Mouse (Mus musculus): Measurements from ENCODE around the gene Hadh. TPM values are rescaled to one million over a fixed set of nuclear protein-coding genes. Genes with fewer than 3 reads are reported as not detected.

The Hadh gene
- polyA plus RNA-seq, 1 experiment from 2014 or later: 142 TPM

DNA sequence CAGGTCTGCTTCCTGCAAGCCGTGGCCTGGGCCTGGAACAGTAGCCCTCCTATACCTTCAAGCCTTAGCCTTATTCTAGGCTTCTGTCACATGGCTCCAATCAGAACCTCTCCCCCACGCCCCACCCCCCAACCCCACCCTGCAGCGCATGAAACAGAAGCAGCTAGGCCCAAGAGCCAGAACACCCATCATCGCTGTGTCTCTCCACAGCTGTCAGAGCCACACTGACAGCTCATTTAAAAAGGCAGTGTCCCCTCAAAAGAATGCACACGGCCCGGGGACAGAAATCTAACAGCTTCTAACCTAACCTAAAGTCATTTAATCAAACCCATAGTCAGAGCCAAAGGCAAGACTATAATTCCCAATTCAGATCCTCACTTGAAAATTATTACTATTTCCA lies 34.8 kb downstream of the Hadh start:
- H3K4me2 ChIP-seq: no peak overlapping the region
- ATAC-seq (replicated peaks; ENCODE audit: insufficient number of reproducible peaks, low FRiP score, low TSS enrichment): no peak
- no peak overlapping the region for H3K27ac ChIP-seq (ENCODE audit: low read depth, low read length)
- H3K4me1 ChIP-seq (ENCODE audit: control insufficient read depth, insufficient read depth, low read length): no peaks in the 10 kb centered on the region
- H3K4me3 ChIP-seq (ENCODE audit: low read depth, low read length): no peak overlapping the region
- H3K36me3 ChIP-seq (ENCODE audit: control insufficient read depth, insufficient read depth, low read length): peaks cover 7% of the 10 kb centered on the region; the same call in 1 of the 2 replicates
- H3K9ac ChIP-seq (ENCODE audit: low read depth, low read length): no peak overlapping the region
- H3K9me3 ChIP-seq (replicated peaks; ENCODE audit: control insufficient read depth, low read length): no peaks in the 10 kb centered on the region
- H3K27me3 ChIP-seq (ENCODE audit: control insufficient read depth, insufficient read depth, low read length): no peaks in the 10 kb centered on the region
- 72% methylated on average over 6 of the region's 6 CpGs for WGBS (ENCODE audit: insufficient replicate concordance)

DNA sequence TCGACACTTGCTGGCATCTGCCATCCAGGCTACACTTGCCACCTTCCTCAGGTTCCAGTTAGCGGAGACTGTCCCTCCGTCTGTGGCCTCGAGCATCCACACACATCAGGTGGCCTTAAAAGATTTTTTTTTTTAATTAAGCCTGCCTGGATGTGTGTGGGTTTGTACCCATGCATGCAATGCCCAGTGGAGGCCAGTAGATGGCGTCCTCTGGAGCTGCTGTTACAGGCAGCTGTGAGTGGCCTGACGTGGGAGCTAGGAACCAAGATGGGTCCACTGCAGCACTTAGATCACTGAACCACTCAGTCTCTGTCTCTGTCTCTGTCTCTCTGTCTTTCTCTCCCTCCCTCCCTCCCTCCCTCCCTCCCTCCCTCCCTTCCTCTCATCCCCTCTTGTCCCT lies 43.8 kb downstream of the Hadh start:
- no peak overlapping the region for H3K4me3 ChIP-seq (ENCODE audit: low read depth, low read length)
- no peaks in the 10 kb centered on the region for H3K4me1 ChIP-seq (ENCODE audit: control insufficient read depth, insufficient read depth, low read length)
- 71% methylated on average over 6 of the region's 6 CpGs for WGBS (ENCODE audit: insufficient replicate concordance)
- H3K9me3 ChIP-seq (replicated peaks; ENCODE audit: control insufficient read depth, low read length): no peaks in the 10 kb centered on the region
- H3K4me2 ChIP-seq: no peak overlapping the region
- no peak for ATAC-seq (replicated peaks; ENCODE audit: insufficient number of reproducible peaks, low FRiP score, low TSS enrichment)
- H3K27ac ChIP-seq (ENCODE audit: low read depth, low read length): no peak overlapping the region
- H3K9ac ChIP-seq (ENCODE audit: low read depth, low read length): no peak overlapping the region
- no peaks in the 10 kb centered on the region for H3K27me3 ChIP-seq (ENCODE audit: control insufficient read depth, insufficient read depth, low read length)
- no peaks in the 10 kb centered on the region for H3K36me3 ChIP-seq (ENCODE audit: control insufficient read depth, insufficient read depth, low read length)

DNA sequence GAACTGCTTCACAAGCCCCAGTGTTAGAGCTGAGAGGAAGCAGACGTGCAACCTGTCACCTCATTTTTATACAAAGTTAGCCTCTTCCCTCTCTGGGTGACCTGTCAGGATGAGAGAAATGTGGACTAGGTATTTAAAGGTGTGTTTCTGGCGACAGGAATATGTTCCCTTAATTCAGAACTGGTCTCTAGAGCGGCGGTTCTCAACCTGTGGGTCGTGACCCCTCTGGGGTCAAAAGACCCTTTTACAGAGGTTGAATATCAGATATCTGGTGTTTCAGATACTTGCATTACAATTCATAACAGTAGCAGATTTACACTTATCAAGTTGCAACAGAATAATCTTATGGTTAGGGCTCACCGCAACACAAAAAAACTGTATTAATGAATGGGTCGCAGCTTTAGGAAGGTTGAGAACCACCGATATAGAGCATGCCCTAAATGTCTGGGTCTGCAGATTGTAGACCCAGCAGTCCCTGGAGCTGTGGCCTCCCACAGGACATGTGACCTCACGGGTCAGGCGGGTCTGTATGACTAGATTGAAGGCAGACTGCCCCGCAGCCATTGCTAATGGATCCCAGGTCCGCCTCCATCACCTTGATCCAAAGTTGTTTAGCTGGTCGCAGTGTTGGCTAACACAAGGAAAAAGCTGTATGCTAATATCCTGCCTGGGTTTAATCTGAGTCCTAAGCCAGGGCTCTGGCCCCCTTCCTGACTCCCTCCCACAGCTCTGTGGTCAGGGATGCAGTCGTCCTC lies 53.1 kb downstream of the Hadh start:
- no peaks in the 10 kb centered on the region; the same call in 1 of the 2 replicates for H3K4me1 ChIP-seq (ENCODE audit: control insufficient read depth, insufficient read depth, low read length)
- no peaks in the 10 kb centered on the region; the same call in 1 of the 2 replicates for H3K36me3 ChIP-seq (ENCODE audit: control insufficient read depth, insufficient read depth, low read length)
- no peak overlapping the region for H3K27ac ChIP-seq (ENCODE audit: low read depth, low read length)
- no peak overlapping the region for H3K9ac ChIP-seq (ENCODE audit: low read depth, low read length)
- H3K4me2 ChIP-seq: no peak overlapping the region
- H3K4me3 ChIP-seq (ENCODE audit: low read depth, low read length): no peak overlapping the region
- no peak for ATAC-seq (replicated peaks; ENCODE audit: insufficient number of reproducible peaks, low FRiP score, low TSS enrichment)
- WGBS (ENCODE audit: insufficient replicate concordance): 79% methylated on average over 14 of the region's 14 CpGs
- no peaks in the 10 kb centered on the region for H3K27me3 ChIP-seq (ENCODE audit: control insufficient read depth, insufficient read depth, low read length)
- H3K9me3 ChIP-seq (replicated peaks; ENCODE audit: control insufficient read depth, low read length): no peaks in the 10 kb centered on the region

DNA sequence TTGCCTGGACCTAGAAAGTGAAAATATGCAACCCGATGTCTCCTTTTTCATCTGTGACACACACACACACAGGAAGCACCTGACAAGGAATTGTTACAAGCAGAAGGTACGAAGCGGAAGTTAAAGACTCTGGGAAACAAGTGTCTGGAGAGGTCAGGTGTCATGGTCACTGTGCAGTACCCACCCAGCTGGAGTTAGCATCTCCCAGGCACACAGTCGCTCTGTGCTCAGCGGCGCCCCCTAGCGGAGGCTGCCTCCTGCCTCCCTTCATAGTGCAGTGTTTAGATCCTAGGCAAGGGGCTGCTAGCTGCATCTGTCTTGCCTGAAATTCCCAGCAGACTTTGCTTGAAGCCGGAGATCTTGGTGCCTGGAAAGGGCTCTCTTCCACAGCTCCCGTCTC lies 57.1 kb downstream of the Hadh start:
- Histone ChIP-seq H3K9ac (ENCODE audit: low read depth, low read length) (no peak overlapping the region), H3K9me3 (replicated peaks; ENCODE audit: control insufficient read depth, low read length) (no peaks in the 10 kb centered on the region), H3K4me2 (no peak overlapping the region), H3K4me1 (ENCODE audit: control insufficient read depth, insufficient read depth, low read length) (peaks cover 4% of the 10 kb centered on the region; the same call in 1 of the 2 replicates), H3K4me3 (ENCODE audit: low read depth, low read length) (no peak overlapping the region), H3K27ac (ENCODE audit: low read depth, low read length) (no peak overlapping the region), H3K27me3 (ENCODE audit: control insufficient read depth, insufficient read depth, low read length) (no peaks in the 10 kb centered on the region), H3K36me3 (ENCODE audit: control insufficient read depth, insufficient read depth, low read length) (no peaks in the 10 kb centered on the region; the same call in 1 of the 2 replicates)
- WGBS (ENCODE audit: insufficient replicate concordance): 58% methylated on average over 9 of the region's 9 CpGs
- no peak for ATAC-seq (replicated peaks; ENCODE audit: insufficient number of reproducible peaks, low FRiP score, low TSS enrichment)

DNA sequence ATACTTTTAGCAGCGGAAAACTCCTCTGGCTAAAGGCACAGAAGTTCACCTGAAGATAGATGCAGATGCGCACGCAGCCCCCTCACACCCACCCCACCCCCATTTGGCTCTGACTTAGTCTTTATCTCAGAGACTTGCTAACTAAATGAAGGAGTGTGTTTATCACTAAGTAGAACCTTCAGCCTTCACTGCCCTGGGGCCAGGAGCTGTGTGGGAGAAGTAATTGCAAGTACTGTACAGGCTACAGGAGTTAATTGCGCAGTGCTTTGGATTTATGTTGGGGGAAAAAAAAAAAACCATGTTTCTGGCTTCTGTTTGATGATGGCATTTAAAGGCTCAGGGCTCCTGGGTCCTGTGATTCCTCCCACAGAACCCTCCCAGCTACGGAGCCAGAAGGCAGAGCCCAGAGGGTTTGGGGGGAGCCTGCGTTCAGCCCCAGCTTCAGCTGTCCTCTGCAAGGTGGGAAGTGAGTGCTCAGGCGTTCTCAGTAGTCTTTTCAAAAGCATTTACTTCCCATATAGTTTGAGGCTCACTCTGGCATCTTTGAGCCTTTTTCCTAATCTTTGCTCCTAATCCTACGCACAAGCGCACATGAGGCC lies 57.7 kb downstream of the Hadh start:
- Histone ChIP-seq H3K4me2 (no peak overlapping the region), H3K27ac (ENCODE audit: low read depth, low read length) (no peak overlapping the region), H3K4me1 (ENCODE audit: control insufficient read depth, insufficient read depth, low read length) (peaks cover 4% of the 10 kb centered on the region; the same call in 1 of the 2 replicates), H3K4me3 (ENCODE audit: low read depth, low read length) (no peak overlapping the region), H3K27me3 (ENCODE audit: control insufficient read depth, insufficient read depth, low read length) (no peaks in the 10 kb centered on the region), H3K36me3 (ENCODE audit: control insufficient read depth, insufficient read depth, low read length) (no peaks in the 10 kb centered on the region; the same call in 1 of the 2 replicates), H3K9me3 (replicated peaks; ENCODE audit: control insufficient read depth, low read length) (no peaks in the 10 kb centered on the region), H3K9ac (ENCODE audit: low read depth, low read length) (no peak overlapping the region)
- ATAC-seq (replicated peaks; ENCODE audit: insufficient number of reproducible peaks, low FRiP score, low TSS enrichment): no peak
- WGBS (ENCODE audit: insufficient replicate concordance): 73% methylated on average over 9 of the region's 9 CpGs

DNA sequence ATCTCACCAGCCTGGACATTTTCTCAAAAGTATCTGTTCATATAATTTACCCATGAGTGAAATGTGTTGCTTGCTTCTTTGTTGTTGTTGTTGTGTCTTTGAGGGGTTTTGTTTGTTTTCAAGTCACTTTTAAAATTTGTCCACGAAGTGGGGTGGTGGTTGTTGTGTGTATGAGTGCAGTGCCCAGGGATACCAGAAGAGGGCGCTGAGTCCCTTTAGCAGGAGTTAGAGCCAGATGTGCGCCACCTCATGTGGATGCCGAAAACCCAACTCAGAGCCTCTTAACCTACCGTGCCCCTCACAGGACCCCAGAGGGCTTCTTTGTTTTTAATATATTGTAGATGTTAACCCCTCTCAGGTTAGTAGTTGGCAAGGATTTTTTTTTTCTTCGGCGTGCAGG lies 59.7 kb downstream of the Hadh start:
- no peaks in the 10 kb centered on the region for H3K27me3 ChIP-seq (ENCODE audit: control insufficient read depth, insufficient read depth, low read length)
- ATAC-seq (replicated peaks; ENCODE audit: insufficient number of reproducible peaks, low FRiP score, low TSS enrichment): no peak
- H3K4me3 ChIP-seq (ENCODE audit: low read depth, low read length): no peak overlapping the region
- no peak overlapping the region for H3K9ac ChIP-seq (ENCODE audit: low read depth, low read length)
- H3K4me1 ChIP-seq (ENCODE audit: control insufficient read depth, insufficient read depth, low read length): peaks cover 4% of the 10 kb centered on the region; the same call in 1 of the 2 replicates
- H3K36me3 ChIP-seq (ENCODE audit: control insufficient read depth, insufficient read depth, low read length): no peaks in the 10 kb centered on the region; the same call in 1 of the 2 replicates
- no peaks in the 10 kb centered on the region for H3K9me3 ChIP-seq (replicated peaks; ENCODE audit: control insufficient read depth, low read length)
- no peak overlapping the region for H3K4me2 ChIP-seq
- no peak overlapping the region for H3K27ac ChIP-seq (ENCODE audit: low read depth, low read length)
- 81% methylated on average over 7 of the region's 7 CpGs for WGBS (ENCODE audit: insufficient replicate concordance)

DNA sequence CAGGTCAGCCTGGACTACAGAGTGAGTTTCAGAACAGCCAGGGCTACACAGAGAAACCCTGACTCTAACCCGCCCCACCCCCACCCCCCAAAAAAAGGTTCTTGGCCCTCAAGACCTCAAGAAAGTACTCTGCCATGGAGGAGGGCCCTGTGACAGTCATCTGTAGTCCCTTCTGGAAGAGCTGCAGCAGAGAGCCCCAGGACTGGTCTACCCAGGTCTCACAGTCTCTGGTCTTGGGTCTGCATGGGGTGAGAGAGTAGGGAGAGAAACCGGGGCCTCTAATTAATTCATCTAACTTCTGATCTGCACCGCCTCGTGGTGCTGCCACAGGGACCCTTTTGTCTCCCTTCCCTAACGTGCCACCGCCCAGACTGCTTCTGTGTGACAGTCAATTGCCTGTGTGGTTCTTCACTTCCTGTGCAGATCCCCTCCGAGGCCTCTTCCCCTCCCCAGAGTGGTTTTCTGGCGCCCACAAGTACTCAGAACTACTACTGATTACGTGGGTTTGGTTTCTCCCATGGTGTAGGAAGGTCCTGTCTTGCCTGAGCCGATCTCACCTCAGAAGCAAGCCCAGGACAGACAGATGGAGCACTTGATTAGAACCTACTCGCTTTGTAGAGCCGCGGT lies 63.5 kb downstream of the Hadh start:
- 75% methylated on average over 13 of the region's 13 CpGs for whole genome bisulfite sequencing (ENCODE audit: insufficient replicate concordance)
- no peak overlapping the region for H3K27ac ChIP-seq (ENCODE audit: low read depth, low read length)
- peaks cover 3% of the 10 kb centered on the region; the same call in 1 of the 2 replicates for H3K4me1 ChIP-seq (ENCODE audit: control insufficient read depth, insufficient read depth, low read length)
- H3K9me3 ChIP-seq (replicated peaks; ENCODE audit: control insufficient read depth, low read length): no peaks in the 10 kb centered on the region
- H3K36me3 ChIP-seq (ENCODE audit: control insufficient read depth, insufficient read depth, low read length): no peaks in the 10 kb centered on the region
- ATAC-seq (replicated peaks; ENCODE audit: insufficient number of reproducible peaks, low FRiP score, low TSS enrichment): no peak
- H3K4me2 ChIP-seq: no peak overlapping the region
- H3K9ac ChIP-seq (ENCODE audit: low read depth, low read length): no peak overlapping the region
- H3K4me3 ChIP-seq (ENCODE audit: low read depth, low read length): no peak overlapping the region
- H3K27me3 ChIP-seq (ENCODE audit: control insufficient read depth, insufficient read depth, low read length): no peaks in the 10 kb centered on the region

DNA sequence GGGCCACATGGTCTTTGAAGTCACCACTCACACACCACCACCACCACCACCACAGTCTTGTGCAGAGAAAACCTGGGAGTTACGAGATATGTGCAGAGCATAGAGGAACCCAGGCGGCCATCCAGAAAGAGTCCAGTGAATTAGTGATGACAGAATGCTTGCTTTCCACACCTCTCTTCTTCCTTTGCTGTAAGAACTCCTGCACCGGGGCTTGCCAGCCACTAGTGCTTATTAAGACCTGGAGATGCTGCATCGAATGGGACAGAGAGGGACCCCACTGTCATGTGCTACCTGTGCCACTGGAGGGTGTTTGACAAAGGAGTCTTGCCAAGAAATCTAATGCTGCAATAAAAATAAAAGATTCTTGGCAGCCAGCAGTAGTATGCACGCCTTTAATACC lies 64.1 kb downstream of the Hadh start:
- Histone ChIP-seq H3K27me3 (ENCODE audit: control insufficient read depth, insufficient read depth, low read length) (no peaks in the 10 kb centered on the region), H3K4me1 (ENCODE audit: control insufficient read depth, insufficient read depth, low read length) (no peaks in the 10 kb centered on the region), H3K9ac (ENCODE audit: low read depth, low read length) (no peak overlapping the region), H3K36me3 (ENCODE audit: control insufficient read depth, insufficient read depth, low read length) (no peaks in the 10 kb centered on the region), H3K27ac (ENCODE audit: low read depth, low read length) (no peak overlapping the region), H3K4me2 (no peak overlapping the region), H3K9me3 (replicated peaks; ENCODE audit: control insufficient read depth, low read length) (no peaks in the 10 kb centered on the region), H3K4me3 (ENCODE audit: low read depth, low read length) (no peak overlapping the region)
- WGBS (ENCODE audit: insufficient replicate concordance): 74% methylated on average over 5 of the region's 5 CpGs
- ATAC-seq (replicated peaks; ENCODE audit: insufficient number of reproducible peaks, low FRiP score, low TSS enrichment): no peak

All from heart, embryonic 11.5 days (tissue).